Mouse (Mus musculus): Measurements from ENCODE around the gene Ccdc122.

DNA sequence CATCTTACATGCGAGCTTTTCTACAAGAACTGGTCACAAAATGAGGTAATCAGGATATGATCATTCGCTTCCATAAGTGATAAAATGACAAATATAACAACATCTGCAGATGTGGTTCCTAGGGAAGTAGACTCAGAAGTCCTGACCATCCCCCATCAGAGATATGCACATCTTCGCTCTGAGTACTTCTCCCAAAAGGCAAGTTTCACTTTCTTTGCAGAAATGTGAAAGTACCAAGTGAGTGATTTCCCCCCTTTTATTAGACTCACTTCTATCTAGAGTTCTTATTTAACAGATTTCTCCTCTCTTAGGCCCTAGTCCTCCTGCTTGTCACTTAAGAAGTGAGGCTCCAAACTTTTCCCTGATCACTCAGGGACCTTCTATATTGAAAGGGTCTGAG is 3.2 kb upstream of the Ccdc122 start:
- TF ChIP-seq CTCF (IDR thresholded peaks at IDR 0.05; ENCODE audit: control insufficient read depth, insufficient read depth, insufficient read length) (no peak), USF1 (IDR thresholded peaks at IDR 0.05; ENCODE audit: low read depth) (no peak), CEBPB (IDR thresholded peaks at IDR 0.05; ENCODE audit: low read depth) (no peak), FOSL1 (IDR thresholded peaks at IDR 0.05; ENCODE audit: insufficient read depth, low read length, poor library complexity, severe bottlenecking) (no peak), MAX (IDR thresholded peaks at IDR 0.05) (no peak), MYOD1 (IDR thresholded peaks at IDR 0.05; ENCODE audit: control insufficient read depth, insufficient read length, low read depth) (no peak)

Data from C2C12 (cell line).